Mouse (Mus musculus) midbrain, embryonic 10.5 days (tissue): ENCODE data around the gene Sh2b3. TPM values are rescaled to one million over a fixed set of nuclear protein-coding genes. Genes with fewer than 3 reads are reported as not detected.

Experiments
- DNase-seq: peaks from one replicate; pipeline ENCODE4 v3.0.0-alpha.2; 2017; ENCODE audit warnings: low spot score
- H3K27ac ChIP-seq: fragments of 300-500 bp; sonication (generic); replicated peaks from 2 replicates; pipeline ENCODE4 v1.5.1; 2016; ENCODE audit warnings: mild to moderate bottlenecking
- H3K27me3 ChIP-seq: fragments of 300-500 bp; sonication (generic); 2 replicates; pipeline ENCODE4 v1.6.1; 2016; ENCODE audit warnings: low read depth, mild to moderate bottlenecking; ENCODE audit not compliant: poor library complexity, severe bottlenecking
- H3K36me3 ChIP-seq: fragments of 300-500 bp; sonication (generic); 2 replicates; pipeline ENCODE4 v1.6.1; 2016; ENCODE audit warnings: mild to moderate bottlenecking, moderate library complexity
- H3K4me1 ChIP-seq: fragments of 300-500 bp; sonication (generic); 2 replicates; pipeline ENCODE4 v1.6.1; 2016
- H3K4me3 ChIP-seq: fragments of 300-500 bp; sonication (generic); 2 replicates; pipeline ENCODE4 v1.5.1; 2016; ENCODE audit warnings: mild to moderate bottlenecking, moderate library complexity
- H3K9me3 ChIP-seq: fragments of 300-500 bp; sonication (generic); replicated peaks from 2 replicates; pipeline ENCODE4 v1.6.1; 2016; ENCODE audit warnings: mild to moderate bottlenecking
- WGBS: fragments of 180-500 bp; shearing (Covaris S2); methylation state at CpG from one replicate; pipeline ENCODE4 v1.1.7; 2016; 5-methylcytosine and 5-hydroxymethylcytosine counted together
- polyA plus RNA-seq: library from polyadenylated mRNA; unstranded; fragments of >200 nt; fragmentation: Nextera tagmentation; extraction: Ambion mirVana; gene quantifications from 2 replicates; pipeline ENCODE4 v1.2.1, GENCODE M21; 2016

Gene Sh2b3
- polyA plus RNA-seq, 1 experiment from 2014 or later, result 6.9 TPM

DNA sequence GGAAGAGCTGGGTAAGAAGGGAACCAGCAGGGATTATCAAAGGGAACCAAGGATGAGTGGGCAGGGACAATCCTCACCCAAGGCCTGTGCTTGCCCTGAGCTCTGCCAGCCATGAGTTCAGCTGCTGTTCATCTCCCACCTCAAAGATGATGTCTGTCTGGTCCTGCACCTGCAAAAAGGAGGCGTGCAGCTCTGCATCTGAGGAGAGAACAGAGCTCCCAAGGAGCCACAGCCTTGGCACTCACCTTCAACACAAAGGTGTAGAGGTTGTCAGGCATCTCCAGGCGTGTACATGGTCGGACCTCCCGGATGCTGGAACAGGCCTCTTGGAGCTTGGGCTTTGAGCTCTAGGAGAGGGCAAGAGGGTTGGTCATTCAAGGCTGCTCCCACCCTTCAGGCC is 18.6 kb downstream of the Sh2b3 start:
- Histone ChIP-seq H3K4me3 (no peak overlapping the region), H3K27ac (no peak overlapping the region), H3K36me3 (peaks cover 85% of the 10 kb centered on the region), H3K9me3 (no peaks in the 10 kb centered on the region), H3K4me1 (peaks cover 10% of the 10 kb centered on the region), H3K27me3 (no peaks in the 10 kb centered on the region)
- no peak for DNase-seq
- WGBS, result 93% methylated on average over 4 of the region's 4 CpGs

DNA sequence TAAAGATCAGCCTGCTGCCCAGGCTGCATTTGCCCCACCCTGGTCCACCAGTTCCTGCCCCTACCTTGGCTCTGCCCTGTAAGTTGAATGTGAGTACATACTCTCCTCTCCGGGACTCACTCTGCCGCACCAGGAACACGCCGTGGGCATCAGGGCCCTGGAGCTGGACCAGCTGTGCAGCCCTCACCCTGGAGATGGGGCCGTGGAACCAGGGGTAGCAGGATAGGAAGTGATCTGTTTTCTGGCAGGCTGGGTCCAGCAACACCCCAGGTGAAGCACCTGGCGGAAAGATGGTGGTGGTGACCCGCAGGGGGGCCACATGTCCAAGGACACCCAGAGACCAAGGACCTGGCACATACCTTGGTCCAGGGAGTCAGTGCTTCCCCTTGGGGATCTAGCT is 19.0 kb downstream of the Sh2b3 start:
- H3K27ac ChIP-seq, result no peak overlapping the region
- H3K4me3 ChIP-seq, result no peak overlapping the region
- H3K36me3 ChIP-seq, result peaks cover 85% of the 10 kb centered on the region
- no peaks in the 10 kb centered on the region for H3K27me3 ChIP-seq
- DNase-seq, result no peak
- no peaks in the 10 kb centered on the region for H3K9me3 ChIP-seq
- WGBS, result 95% methylated on average over 7 of the region's 7 CpGs
- H3K4me1 ChIP-seq, result peaks cover 6% of the 10 kb centered on the region

- peaks cover 85% of the 10 kb centered on the region for H3K36me3 ChIP-seq
- 89% methylated on average over 9 of the region's 9 CpGs for WGBS
- H3K27ac ChIP-seq, result no peak overlapping the region
These were observed 19.9 kb downstream of the Sh2b3 start for GRCm38 (mm10) chr5:121817551-121817950.

DNA sequence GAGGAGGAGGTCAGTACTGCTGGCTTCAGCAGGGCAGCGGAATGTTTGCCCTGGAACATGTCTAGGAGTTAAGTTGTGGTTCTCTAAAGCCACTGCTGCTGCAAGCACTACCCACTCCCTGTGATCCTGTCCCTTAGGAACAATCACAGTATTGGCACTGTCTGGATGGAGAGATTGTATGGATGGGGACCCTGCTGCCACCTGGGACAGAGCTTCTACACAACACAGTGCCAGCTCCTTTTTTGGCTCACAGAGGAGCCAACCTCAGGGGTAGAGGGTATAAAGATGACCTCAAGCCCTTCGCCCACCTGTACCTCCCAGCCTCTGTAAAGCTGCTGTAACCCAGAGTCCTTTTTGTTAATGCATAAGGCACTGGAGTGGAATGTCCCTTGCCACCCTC is 20.8 kb downstream of the Sh2b3 start:
- H3K4me1 ChIP-seq, result no peaks in the 10 kb centered on the region
- 92% methylated on average over 2 of the region's 2 CpGs for WGBS
- H3K27me3 ChIP-seq, result no peaks in the 10 kb centered on the region
- H3K36me3 ChIP-seq, result peaks cover 94% of the 10 kb centered on the region
- no peak for DNase-seq
- no peak overlapping the region for H3K4me3 ChIP-seq
- H3K9me3 ChIP-seq, result no peaks in the 10 kb centered on the region
- no peak overlapping the region for H3K27ac ChIP-seq

More at GRCm38 (mm10) chr5:121817551-121817950, 19.9 kb downstream of the Sh2b3 start:
- DNase-seq, result no peak
- no peak overlapping the region for H3K4me3 ChIP-seq
- no peaks in the 10 kb centered on the region for H3K9me3 ChIP-seq
- H3K4me1 ChIP-seq, result no peaks in the 10 kb centered on the region
- no peaks in the 10 kb centered on the region for H3K27me3 ChIP-seq

GRCm38 (mm10) chr5:121815867-121816380 is 21.5 kb downstream of the Sh2b3 start:
- no peak overlapping the region for H3K4me3 ChIP-seq
- H3K4me1 ChIP-seq, result no peaks in the 10 kb centered on the region
- DNase-seq, result no peak
- H3K36me3 ChIP-seq, result peaks cover 98% of the 10 kb centered on the region
- H3K9me3 ChIP-seq, result no peaks in the 10 kb centered on the region
- no peak overlapping the region for H3K27ac ChIP-seq
- 93% methylated on average over 8 of the region's 8 CpGs for WGBS
- no peaks in the 10 kb centered on the region for H3K27me3 ChIP-seq

DNA sequence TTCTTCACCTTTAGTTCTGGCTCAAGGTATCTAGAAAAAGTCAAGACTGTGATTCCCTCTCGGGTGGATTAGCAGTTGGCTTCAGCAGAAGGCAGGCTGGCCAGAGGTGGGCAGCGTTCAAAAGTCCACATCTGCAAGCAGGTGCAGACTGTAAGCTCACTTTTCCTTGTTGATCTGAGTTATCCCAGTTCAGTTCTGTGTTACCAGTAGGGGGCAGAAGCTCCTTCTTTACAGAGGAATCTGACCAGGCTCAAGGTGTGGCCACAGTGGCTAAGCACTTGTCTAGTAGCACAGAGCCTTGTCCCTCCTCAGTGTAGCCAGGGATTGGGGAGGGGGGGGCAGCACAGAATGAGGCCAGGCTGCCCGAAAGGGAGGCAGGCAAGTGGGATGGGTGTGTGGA is 22.4 kb downstream of the Sh2b3 start:
- Histone ChIP-seq H3K4me3 (no peak overlapping the region), H3K27me3 (no peaks in the 10 kb centered on the region), H3K9me3 (no peaks in the 10 kb centered on the region), H3K27ac (no peak overlapping the region), H3K36me3 (peaks cover 98% of the 10 kb centered on the region), H3K4me1 (no peaks in the 10 kb centered on the region)
- 77% methylated on average over 3 of the region's 3 CpGs for WGBS
- DNase-seq, result no peak

DNA sequence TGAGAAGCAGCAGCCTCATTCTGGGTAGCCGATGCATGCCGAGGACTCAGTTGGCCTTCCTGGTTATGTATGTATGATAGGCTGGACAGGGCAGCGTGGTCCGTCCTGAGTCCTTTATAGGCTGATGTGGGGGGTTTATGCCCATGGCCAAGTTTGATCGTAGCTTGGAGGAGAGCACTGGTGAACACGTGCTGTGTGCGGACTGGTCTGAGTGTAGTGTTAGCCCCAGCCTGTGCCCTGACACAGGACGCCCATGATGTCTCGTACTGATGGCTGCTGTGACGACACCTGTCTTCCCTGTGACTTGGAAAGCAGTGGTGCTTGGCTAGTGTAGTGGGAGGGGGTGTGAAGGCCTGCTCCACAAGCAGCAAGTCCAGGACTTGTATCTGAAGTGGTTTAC is 23.7 kb downstream of the Sh2b3 start:
- H3K27ac ChIP-seq, result no peak overlapping the region
- no peaks in the 10 kb centered on the region for H3K4me1 ChIP-seq
- H3K36me3 ChIP-seq, result peaks cover 98% of the 10 kb centered on the region
- H3K4me3 ChIP-seq, result no peak overlapping the region
- H3K27me3 ChIP-seq, result no peaks in the 10 kb centered on the region
- no peaks in the 10 kb centered on the region for H3K9me3 ChIP-seq
- WGBS, result 95% methylated on average over 10 of the region's 10 CpGs
- DNase-seq, result no peak

DNA sequence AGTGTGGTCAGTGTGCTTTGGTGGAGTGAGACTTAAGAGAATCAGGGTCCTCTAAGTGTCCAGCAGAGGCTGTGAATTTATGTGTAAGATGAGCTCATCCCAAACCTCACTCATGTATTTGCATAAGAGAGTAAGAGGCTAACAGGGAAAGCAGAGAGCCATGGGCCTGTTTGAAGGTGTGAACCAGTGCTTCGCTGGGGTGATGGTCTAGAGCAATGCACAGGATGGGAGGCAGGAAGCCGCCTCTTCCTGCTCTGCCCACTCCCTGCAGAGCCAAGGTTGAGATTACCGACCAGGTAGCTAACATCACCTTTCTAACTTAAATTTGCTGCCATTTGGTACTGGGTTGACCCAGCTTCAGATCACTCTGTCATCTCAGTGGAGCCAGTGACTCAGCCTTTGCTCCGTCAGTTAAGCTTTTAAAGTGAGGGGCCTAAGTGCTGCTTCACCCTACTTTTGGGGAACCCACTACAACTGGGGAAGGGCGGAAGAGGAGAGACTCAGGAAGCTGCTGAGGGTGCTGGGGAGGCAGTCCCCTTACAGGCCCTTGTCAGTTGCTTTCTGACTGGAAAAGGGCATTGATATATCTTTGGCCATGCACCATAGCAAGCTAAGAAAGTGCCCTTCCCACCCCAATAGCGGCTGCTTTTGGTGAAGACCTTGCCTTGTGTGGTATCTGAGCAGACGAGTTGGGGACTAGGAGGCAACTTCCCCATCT is 24.8 kb downstream of the Sh2b3 start:
- DNase-seq, result no peak
- peaks cover 95% of the 10 kb centered on the region for H3K36me3 ChIP-seq
- 89% methylated on average over 7 of the region's 7 CpGs for WGBS

DNA sequence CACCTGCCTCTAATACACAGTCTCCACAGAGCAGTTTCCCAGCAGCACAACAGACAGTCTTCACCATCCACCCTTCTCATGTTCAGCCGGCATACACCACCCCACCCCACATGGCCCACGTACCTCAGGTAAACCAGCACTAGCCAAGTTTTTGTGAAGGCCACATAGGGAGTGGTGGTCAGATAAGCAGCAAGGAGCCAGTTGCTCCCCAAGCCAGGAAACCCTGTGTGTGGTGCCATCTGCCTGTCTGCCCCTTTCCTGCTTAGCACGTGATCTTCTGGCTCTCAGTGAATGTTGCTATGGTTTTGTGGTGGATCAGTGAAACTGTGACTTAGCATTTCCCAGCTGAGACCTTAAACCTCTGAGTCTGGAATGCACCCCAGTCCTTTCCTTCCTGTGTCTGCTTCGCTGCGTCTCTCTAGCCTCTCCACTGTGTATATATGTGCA is 25.9 kb downstream of the Sh2b3 start:
- H3K4me1 ChIP-seq, result no peaks in the 10 kb centered on the region
- H3K27me3 ChIP-seq, result no peaks in the 10 kb centered on the region
- no peaks in the 10 kb centered on the region for H3K9me3 ChIP-seq
- H3K36me3 ChIP-seq, result peaks cover 93% of the 10 kb centered on the region
- DNase-seq, result no peak
- 91% methylated on average over 5 of the region's 5 CpGs for WGBS
- no peak overlapping the region for H3K27ac ChIP-seq
- no peak overlapping the region for H3K4me3 ChIP-seq

More for the DNA sequence above, 24.8 kb downstream of the Sh2b3 start:
- no peaks in the 10 kb centered on the region for H3K4me1 ChIP-seq
- no peak overlapping the region for H3K27ac ChIP-seq
- no peaks in the 10 kb centered on the region for H3K9me3 ChIP-seq
- no peak overlapping the region for H3K4me3 ChIP-seq
- H3K27me3 ChIP-seq, result no peaks in the 10 kb centered on the region

GRCm38 (mm10) chr5:121810331-121811151 is 26.9 kb downstream of the Sh2b3 start:
- Histone ChIP-seq H3K27me3 (no peaks in the 10 kb centered on the region), H3K4me1 (no peaks in the 10 kb centered on the region), H3K27ac (no peak overlapping the region), H3K9me3 (no peaks in the 10 kb centered on the region), H3K4me3 (no peak overlapping the region), H3K36me3 (peaks cover 92% of the 10 kb centered on the region)
- WGBS, result 92% methylated on average over 17 of the region's 17 CpGs
- DNase-seq, result no peak

GRCm38 (mm10) chr5:121809667-121810224 is 27.7 kb downstream of the Sh2b3 start:
- Histone ChIP-seq H3K4me1 (no peaks in the 10 kb centered on the region), H3K36me3 (peaks cover 93% of the 10 kb centered on the region), H3K27me3 (no peaks in the 10 kb centered on the region), H3K4me3 (no peak overlapping the region), H3K9me3 (no peaks in the 10 kb centered on the region), H3K27ac (no peak overlapping the region)
- DNase-seq, result no peak
- WGBS, result 88% methylated on average over 5 of the region's 5 CpGs

GRCm38 (mm10) chr5:121808202-121808601 is 29.2 kb downstream of the Sh2b3 start:
- H3K9me3 ChIP-seq, result no peaks in the 10 kb centered on the region
- no peaks in the 10 kb centered on the region for H3K27me3 ChIP-seq
- 90% methylated on average over 2 of the region's 2 CpGs for WGBS
- no peak for DNase-seq
- no peaks in the 10 kb centered on the region for H3K4me1 ChIP-seq
- no peak overlapping the region for H3K27ac ChIP-seq
- no peak overlapping the region for H3K4me3 ChIP-seq
- peaks cover 94% of the 10 kb centered on the region for H3K36me3 ChIP-seq

- H3K36me3 ChIP-seq, result peaks cover 94% of the 10 kb centered on the region
- DNase-seq, result no peak
- no peaks in the 10 kb centered on the region for H3K9me3 ChIP-seq
- no peaks in the 10 kb centered on the region for H3K27me3 ChIP-seq
- H3K4me3 ChIP-seq, result no peak overlapping the region
- 87% methylated on average over 3 of the region's 3 CpGs for WGBS
- no peak overlapping the region for H3K27ac ChIP-seq
- H3K4me1 ChIP-seq, result no peaks in the 10 kb centered on the region
These were observed 30.3 kb downstream of the Sh2b3 start for GRCm38 (mm10) chr5:121807186-121807585.
